Mouse (Mus musculus) hindbrain, postnatal 0 days (tissue): ENCODE measurements around the gene AC129217.1. TPM values are rescaled to one million over a fixed set of nuclear protein-coding genes. Genes with fewer than 3 reads are reported as not detected.

Experiments used
- ATAC-seq: fragments of 200-750 bp; cut with Nextera tagmentation; 2 replicates; pipeline ENCODE4 v1.8.0; 2017; ENCODE audit warnings: mild to moderate bottlenecking, moderate TSS enrichment, moderate library complexity
- DNase-seq: peaks from one replicate; pipeline ENCODE4 v3.0.0-alpha.2; 2015; ENCODE audit warnings: low spot score
- H3K27ac ChIP-seq: fragments of 300-500 bp; sonication (generic); 2 replicates; pipeline ENCODE4 v1.5.1; 2014; ENCODE audit warnings: mild to moderate bottlenecking
- H3K27me3 ChIP-seq: fragments of 300-500 bp; sonication (generic); 2 replicates; pipeline ENCODE4 v1.6.1; 2014; ENCODE audit warnings: low read length, mixed read lengths; ENCODE audit not compliant: insufficient read depth
- H3K36me3 ChIP-seq: fragments of 300-500 bp; sonication (generic); 2 replicates; pipeline ENCODE4 v1.6.1; 2014; ENCODE audit warnings: low read length, mixed read lengths; ENCODE audit not compliant: insufficient read depth
- H3K4me1 ChIP-seq: fragments of 300-500 bp; sonication (generic); 2 replicates; pipeline ENCODE4 v1.6.1; 2014; ENCODE audit warnings: antibody characterized with exemption, low read length, mixed read lengths; ENCODE audit not compliant: insufficient read depth
- H3K4me2 ChIP-seq: fragments of 300-500 bp; sonication (generic); 2 replicates; pipeline ENCODE4 v1.6.1; 2014; ENCODE audit warnings: low read depth, mild to moderate bottlenecking, low read length, moderate library complexity, mixed read lengths
- H3K4me3 ChIP-seq: fragments of 300-500 bp; sonication (generic); 2 replicates; pipeline ENCODE4 v1.5.1; 2014; ENCODE audit warnings: low read length
- H3K9ac ChIP-seq: fragments of 300-500 bp; sonication (generic); replicated peaks from 2 replicates; pipeline ENCODE4 v1.6.1; 2014; ENCODE audit warnings: mild to moderate bottlenecking, low read length, moderate library complexity, mixed read lengths
- H3K9me3 ChIP-seq: fragments of 300-500 bp; sonication (generic); 2 replicates; pipeline ENCODE4 v1.6.1; 2016; ENCODE audit warnings: low read length, mixed read lengths
- CTCF ChIP-seq: IDR thresholded peaks from 2 replicates; pipeline ENCODE4 v1.5.1; 2016; ENCODE audit warnings: antibody characterized with exemption, control low read depth, low read depth
- WGBS: fragments of 180-500 bp; shearing (Covaris S2); extraction: QIAGEN DNeasy Blood & Tissue Kit; methylation state at CpG from one replicate; pipeline ENCODE4 v1.1.7; 2014; 5-methylcytosine and 5-hydroxymethylcytosine counted together
- polyA plus RNA-seq: library from polyadenylated mRNA; unstranded; fragments of >200 nt; fragmentation: Nextera tagmentation; extraction: Ambion mirVana; gene quantifications from 2 replicates; pipeline ENCODE4 v1.2.1, GENCODE M21; 2015
- total RNA-seq: library from RNA; depleted of rRNA; stranded (reverse); fragments of >200 nt; gene quantifications from 2 replicates; pipeline ENCODE4 v1.2.3, GENCODE M21; 2014

Gene AC129217.1
- total and polyA plus RNA-seq, 2 experiments from 2014 or later, result not detected

DNA sequence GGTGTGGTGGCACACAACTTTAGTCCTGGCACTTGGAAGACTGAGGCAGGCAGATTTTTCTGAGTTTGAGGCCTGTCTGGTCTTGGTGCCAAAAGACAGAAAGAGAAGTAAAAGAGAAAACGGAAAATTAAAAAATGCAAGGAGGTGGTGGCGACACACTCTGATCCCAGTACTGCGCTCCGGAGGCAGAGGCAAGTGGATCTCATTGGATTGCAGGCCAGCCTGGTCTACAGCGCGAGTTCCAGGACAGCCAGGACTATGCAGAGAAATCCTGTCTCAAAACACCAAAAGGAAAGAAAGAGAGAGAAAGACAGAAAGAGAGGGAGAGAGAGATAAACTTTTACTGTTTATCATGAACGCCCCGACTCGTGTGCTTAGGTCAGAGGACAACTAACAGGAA lies 41.3 kb downstream of the AC129217.1 start:
- H3K9ac ChIP-seq, result peak overlapping the region; percentile 95
- peaks cover 5% of the 10 kb centered on the region; the same call in 1 of the 2 replicates for H3K4me1 ChIP-seq
- TF ChIP-seq CTCF, result no peak
- no peaks in the 10 kb centered on the region for H3K9me3 ChIP-seq
- H3K36me3 ChIP-seq, result peaks cover 21% of the 10 kb centered on the region; the same call in 1 of the 2 replicates
- H3K4me3 ChIP-seq, result peak overlapping the region; percentile 98
- DNase-seq (no peak), ATAC-seq (peak; percentile 28)
- H3K27ac ChIP-seq, result peak overlapping the region; percentile 79
- H3K27me3 ChIP-seq, result no peaks in the 10 kb centered on the region
- WGBS, result 60% methylated on average over 9 of the region's 9 CpGs
- peak overlapping the region; percentile 91 for H3K4me2 ChIP-seq

DNA sequence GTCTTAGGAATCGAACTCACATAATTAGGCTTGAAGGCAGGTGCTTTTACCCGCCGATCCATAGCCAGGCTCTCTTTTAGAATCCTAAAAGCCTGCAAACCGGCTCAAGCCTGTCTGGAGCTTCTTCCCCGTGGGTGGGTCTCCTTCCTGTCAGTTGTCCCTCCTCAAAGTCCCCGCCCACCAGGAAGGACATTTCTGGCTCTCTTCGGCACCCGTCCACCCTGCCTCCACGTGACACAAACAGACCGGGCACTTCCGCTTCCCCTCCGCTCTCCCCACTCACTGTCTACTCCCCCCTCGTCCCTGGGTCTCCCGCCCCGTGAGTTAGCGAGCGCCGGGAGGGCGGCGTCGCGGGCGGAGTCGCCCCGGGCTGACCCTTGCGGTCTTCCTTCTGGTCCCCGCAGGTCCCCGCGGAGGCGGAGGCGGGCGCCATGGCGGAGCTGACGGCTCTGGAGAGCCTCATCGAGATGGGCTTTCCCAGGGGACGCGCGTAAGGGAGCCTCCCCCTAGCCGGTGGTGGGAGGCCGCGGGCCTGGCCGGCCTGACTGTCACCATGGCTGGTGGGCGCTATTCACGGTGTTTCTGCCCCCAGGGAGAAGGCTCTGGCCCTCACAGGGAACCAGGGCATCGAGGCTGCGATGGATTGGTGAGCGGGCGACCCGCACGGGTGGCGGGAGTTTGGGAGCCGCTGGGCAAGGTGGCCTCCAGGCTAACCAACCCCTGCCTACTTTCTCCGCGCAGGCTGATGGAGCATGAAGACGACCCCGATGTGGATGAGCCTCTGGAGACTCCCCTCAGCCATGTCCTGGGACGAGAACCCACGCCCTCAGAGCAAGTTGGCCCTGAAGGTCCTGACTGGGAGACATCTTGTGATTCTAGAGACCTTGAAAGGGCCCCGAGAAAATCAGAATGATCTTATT lies 42.0 kb downstream of the AC129217.1 start, which contains the start of gene Ubxn1:
Gene Ubxn1 (plus strand): TSS at position 230 of the 920 bp plus-strand sequence.
- ATAC-seq, result peak; percentile 99
- DNase-seq, result peak; percentile 97
- Histone ChIP-seq H3K4me2 (peak within 1 kb of the TSS; percentile 91), H3K4me1 (peaks cover 5% of the 10 kb centered on the region; the same call in 1 of the 2 replicates), H3K9ac (peak within 1 kb of the TSS; percentile 95), H3K9me3 (no peaks in the 10 kb centered on the region), H3K4me3 (peak within 1 kb of the TSS; percentile 98), H3K27me3 (no peaks in the 10 kb centered on the region), H3K27ac (peak within 1 kb of the TSS; percentile 86), H3K36me3 (peaks cover 21% of the 10 kb centered on the region; the same call in 1 of the 2 replicates)
- no peak for TF ChIP-seq CTCF
- 1% methylated on average over 58 of the region's 59 CpGs for WGBS

DNA sequence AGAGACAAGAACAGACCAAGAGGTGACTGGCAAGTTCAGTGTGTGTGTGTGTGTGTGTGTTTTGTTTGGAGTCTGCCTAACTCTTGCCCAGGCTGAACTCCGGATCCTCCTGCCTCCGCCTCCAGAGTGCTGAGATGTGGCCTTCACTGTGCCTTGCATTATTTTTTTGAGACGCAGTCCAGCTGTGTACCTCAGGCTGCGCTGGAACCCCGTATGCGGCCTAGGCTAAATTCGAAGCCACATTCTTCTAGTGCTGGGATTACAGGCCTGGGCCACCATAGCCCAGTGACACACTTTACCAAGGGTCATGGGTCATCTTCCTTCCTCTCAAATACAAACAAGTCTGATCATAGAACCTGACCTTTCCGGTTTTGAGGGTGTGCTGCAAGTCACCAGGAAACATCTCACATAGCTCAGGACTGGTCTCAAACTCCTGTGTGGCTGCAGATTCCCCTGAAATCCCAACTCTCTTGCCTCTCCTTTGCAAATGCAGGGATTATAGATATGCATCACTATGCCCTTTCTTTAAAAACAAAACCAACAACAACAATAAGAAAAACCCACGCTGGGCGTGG lies 42.8 kb downstream of the AC129217.1 start:
- DNase-seq, result no peak
- Histone ChIP-seq H3K27me3 (no peaks in the 10 kb centered on the region), H3K9me3 (no peaks in the 10 kb centered on the region), H3K9ac (peak overlapping the region; percentile 95; the same call in 1 of the 2 replicates), H3K27ac (peak overlapping the region; percentile 86; the same call in 1 of the 2 replicates), H3K4me2 (peak overlapping the region; percentile 91), H3K4me1 (peaks cover 5% of the 10 kb centered on the region; the same call in 1 of the 2 replicates), H3K4me3 (peak overlapping the region; percentile 98), H3K36me3 (peaks cover 21% of the 10 kb centered on the region; the same call in 1 of the 2 replicates)
- TF ChIP-seq CTCF, result no peak
- 79% methylated on average over 10 of the region's 10 CpGs for WGBS
- ATAC-seq, result no peak

DNA sequence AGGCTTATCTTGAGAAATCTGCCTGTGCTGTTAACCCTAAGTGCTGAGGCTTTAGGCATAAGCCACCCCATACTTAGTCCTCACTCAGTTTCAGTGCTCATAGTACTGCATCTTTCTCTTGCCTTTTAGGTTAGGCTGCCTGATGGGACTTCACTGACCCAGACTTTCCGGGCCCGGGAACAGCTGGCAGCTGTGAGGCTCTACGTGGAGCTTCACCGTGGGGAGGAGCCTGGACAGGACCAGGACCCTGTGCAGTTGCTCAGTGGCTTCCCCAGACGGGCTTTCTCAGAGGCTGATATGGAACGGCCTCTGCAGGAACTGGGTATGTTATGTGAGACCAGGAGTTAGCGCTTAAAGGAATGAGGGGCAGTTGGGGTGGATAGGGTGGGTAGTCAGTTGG lies 45.5 kb downstream of the AC129217.1 start:
- H3K4me3 ChIP-seq, result no peak overlapping the region
- H3K4me2 ChIP-seq, result no peak overlapping the region
- H3K9me3 ChIP-seq, result no peaks in the 10 kb centered on the region
- H3K9ac ChIP-seq, result no peak overlapping the region
- 92% methylated on average over 7 of the region's 7 CpGs for whole genome bisulfite sequencing
- no peak overlapping the region for H3K27ac ChIP-seq
- no peak for TF ChIP-seq CTCF
- no peaks in the 10 kb centered on the region for H3K27me3 ChIP-seq
- peaks cover 21% of the 10 kb centered on the region; the same call in 1 of the 2 replicates for H3K36me3 ChIP-seq
- DNase-seq (no peak), ATAC-seq (no peak)
- peaks cover 10% of the 10 kb centered on the region; the same call in 1 of the 2 replicates for H3K4me1 ChIP-seq

DNA sequence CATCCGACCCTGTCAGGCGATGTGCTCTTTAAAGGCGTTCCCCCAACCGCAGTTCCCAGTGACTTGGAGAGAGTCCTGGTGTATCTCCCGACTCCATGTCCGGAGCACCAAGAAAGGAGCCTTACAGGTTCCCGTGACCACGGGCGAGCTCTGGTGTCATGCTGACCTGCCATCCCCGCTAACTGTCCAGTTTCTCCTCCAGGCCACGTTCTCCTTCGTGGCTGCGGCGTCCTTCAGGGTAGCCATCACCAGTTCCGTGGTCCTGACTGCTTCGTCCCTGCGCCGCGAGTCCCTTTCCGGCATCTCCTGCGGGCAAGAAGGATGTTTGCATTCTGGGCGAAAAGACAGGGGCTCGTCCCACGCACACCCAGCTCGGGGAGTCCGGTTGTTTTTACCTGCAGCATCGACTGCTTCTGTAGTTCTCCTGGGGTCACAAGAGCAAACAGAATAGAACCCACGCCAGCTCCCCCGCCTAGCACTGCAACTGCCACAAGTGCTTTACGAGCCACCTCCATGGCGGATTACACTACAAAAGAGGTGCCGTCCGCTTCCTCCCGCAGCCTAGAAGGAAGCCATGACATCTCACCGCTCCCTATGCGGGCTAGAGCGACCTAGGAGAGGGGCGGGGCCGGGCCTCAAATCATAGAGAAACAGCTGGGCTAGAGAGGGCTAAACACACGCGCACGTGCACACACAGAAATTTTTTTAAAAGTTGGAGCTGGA lies 50.9 kb downstream of the AC129217.1 start, which contains the start of gene Uqcc3:
Gene Uqcc3 (minus strand): TSS at position 613 of the 723 bp plus-strand sequence.
- WGBS, result under 1% methylated on average over 42 of the region's 42 CpGs
- no peaks in the 10 kb centered on the region for H3K27me3 ChIP-seq
- peak within 1 kb of the TSS; percentile 77 for H3K9ac ChIP-seq
- peak within 1 kb of the TSS; percentile 87 for H3K4me2 ChIP-seq
- peaks cover 6% of the 10 kb centered on the region; the same call in 1 of the 2 replicates for H3K4me1 ChIP-seq
- no peaks in the 10 kb centered on the region for H3K9me3 ChIP-seq
- ATAC-seq (peak; percentile 98), DNase-seq (peak; percentile 94)
- peak within 1 kb of the TSS; percentile 72 for H3K4me3 ChIP-seq
- H3K36me3 ChIP-seq, result peaks cover 2% of the 10 kb centered on the region; the same call in 1 of the 2 replicates
- peak within 1 kb of the TSS; percentile 83 for H3K27ac ChIP-seq
- no peak for TF ChIP-seq CTCF

DNA sequence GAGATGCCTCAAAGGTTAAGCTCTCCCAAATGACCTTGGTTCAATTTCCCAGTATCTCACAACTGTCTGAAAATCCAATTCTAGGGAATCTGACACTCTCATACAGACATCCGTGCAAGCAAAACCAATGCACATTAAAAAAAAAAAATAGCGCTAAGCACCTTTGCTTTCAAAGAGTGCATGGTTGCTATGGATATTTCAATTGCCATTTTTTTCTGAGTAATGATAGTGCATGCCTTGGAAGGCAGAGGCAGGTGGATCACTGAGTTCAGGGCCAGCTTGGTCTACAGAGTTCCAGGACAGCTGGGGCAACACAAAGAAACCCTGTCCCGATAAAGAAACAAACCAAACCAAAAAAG lies 51.4 kb downstream of the AC129217.1 start:
- ATAC-seq (no peak), DNase-seq (no peak)
- no peaks in the 10 kb centered on the region for H3K9me3 ChIP-seq
- peak overlapping the region; percentile 72 for H3K4me3 ChIP-seq
- no peaks in the 10 kb centered on the region for H3K36me3 ChIP-seq
- H3K4me1 ChIP-seq, result peaks cover 6% of the 10 kb centered on the region; the same call in 1 of the 2 replicates
- peak overlapping the region; percentile 87 for H3K4me2 ChIP-seq
- no peak overlapping the region for H3K27ac ChIP-seq
- peak overlapping the region; percentile 77 for H3K9ac ChIP-seq
- no peaks in the 10 kb centered on the region for H3K27me3 ChIP-seq
- 13% methylated on average over 3 of the region's 3 CpGs for WGBS
- TF ChIP-seq CTCF, result no peak
